Mouse (Mus musculus): ENCODE measurements around the gene Pik3r2. TPM values are rescaled to one million over a fixed set of nuclear protein-coding genes. Genes with fewer than 3 reads are reported as not detected.

The Pik3r2 gene
- polyA plus RNA-seq, 1 experiment from 2014 or later = 21.5 TPM

DNA sequence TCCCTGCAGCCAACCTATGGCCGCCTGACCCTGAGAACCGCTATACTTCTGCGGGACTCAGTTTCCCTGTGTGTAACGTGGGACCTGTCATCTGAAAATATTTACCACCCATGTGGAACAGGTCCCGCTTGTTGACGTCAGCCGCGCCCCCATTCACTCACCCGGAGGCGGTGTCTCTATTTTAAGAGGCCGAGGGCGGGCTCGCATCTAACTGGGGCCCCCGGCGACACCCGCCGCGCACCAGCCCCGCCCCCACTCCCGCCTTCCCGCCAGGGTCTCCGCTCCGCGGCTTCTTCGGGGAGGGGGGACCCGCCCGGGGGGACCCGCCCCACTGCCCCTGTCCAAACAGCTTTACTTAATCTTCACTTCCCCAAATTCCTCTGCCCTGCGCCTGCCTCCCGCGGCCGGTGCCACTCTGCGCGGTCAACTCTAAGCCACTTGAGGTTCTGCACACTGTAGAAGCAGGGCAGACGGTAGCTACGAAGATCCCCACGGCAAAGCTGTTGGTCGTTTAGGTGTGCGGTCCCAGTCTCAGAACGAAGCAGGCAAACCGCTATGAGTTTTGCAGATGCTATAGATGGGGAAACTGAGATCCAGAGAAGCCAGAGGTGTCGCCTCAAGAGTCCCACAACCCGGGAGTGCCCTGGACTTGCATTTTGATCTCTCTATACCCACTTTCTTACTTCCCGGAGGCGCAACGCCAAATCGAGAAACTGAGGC, 27.4 kb upstream of the Pik3r2 start:
- WGBS (ENCODE audit: insufficient replicate concordance) = 1% methylated on average over 47 of the region's 47 CpGs
- H3K27ac ChIP-seq (ENCODE audit: low read depth, low read length) = 0 out of 2 replicates have a peak overlapping the region, but pooled peaks have one; percentile 3
- peak overlapping the region; percentile 53 for H3K4me3 ChIP-seq (ENCODE audit: low read depth, low read length)
- H3K4me1 ChIP-seq (ENCODE audit: control insufficient read depth, insufficient read depth, low read length) = peaks cover 12% of the 10 kb centered on the region; the same call in 1 of the 2 replicates
- H3K36me3 ChIP-seq (ENCODE audit: control insufficient read depth, insufficient read depth, low read length) = no peaks in the 10 kb centered on the region
- peak; percentile 27; the same call in 1 of the 2 replicates for ATAC-seq (replicated peaks; ENCODE audit: insufficient number of reproducible peaks, low FRiP score, low TSS enrichment)
- no peaks in the 10 kb centered on the region for H3K9me3 ChIP-seq (replicated peaks; ENCODE audit: control insufficient read depth, low read length)
- peaks cover 65% of the 10 kb centered on the region for H3K27me3 ChIP-seq (ENCODE audit: control insufficient read depth, insufficient read depth, low read length)
- H3K9ac ChIP-seq (ENCODE audit: low read depth, low read length) = peak overlapping the region; percentile 49; the same call in 1 of the 2 replicates
- H3K4me2 ChIP-seq = peak overlapping the region; percentile 78

DNA sequence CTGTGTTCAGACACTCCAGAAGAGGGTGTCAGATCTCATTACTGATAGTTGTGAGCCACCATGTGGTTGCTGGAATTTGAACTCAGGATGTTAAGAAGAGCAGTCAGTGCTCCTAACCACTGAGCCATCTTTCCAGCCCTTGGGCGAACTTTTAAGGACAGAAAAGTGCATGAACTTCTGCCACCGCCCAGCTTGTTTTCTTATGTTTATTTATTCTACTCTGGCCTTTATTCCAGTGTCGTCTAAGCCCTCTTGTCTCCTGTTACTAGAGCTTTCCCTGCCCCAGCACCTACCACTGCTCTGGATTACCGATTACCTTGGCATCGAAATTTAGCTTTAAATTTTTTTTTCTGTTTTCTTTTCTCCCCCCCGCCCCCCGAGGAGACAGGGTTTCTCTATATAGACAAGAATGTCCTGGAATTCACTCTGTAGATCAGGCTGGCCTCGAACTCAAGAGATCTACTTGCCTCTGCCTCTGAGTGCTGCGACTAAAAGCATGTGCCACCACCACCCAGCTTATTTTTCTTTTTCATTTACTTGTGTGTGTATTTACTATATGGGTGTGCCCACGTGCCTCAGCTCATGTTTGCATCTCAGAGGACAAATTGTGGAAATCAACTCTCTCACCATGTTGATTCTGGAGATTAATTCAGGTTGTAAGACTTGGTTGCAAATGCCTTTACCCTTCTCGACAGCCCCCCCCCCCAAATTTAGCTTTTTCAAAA, 26.4 kb upstream of the Pik3r2 start:
- 58% methylated on average over 11 of the region's 11 CpGs for WGBS (ENCODE audit: insufficient replicate concordance)
- Histone ChIP-seq H3K36me3 (ENCODE audit: control insufficient read depth, insufficient read depth, low read length) (no peaks in the 10 kb centered on the region), H3K27ac (ENCODE audit: low read depth, low read length) (no peak overlapping the region), H3K4me2 (peak overlapping the region; percentile 78; the same call in 1 of the 2 replicates), H3K9ac (ENCODE audit: low read depth, low read length) (no peak overlapping the region), H3K9me3 (replicated peaks; ENCODE audit: control insufficient read depth, low read length) (no peaks in the 10 kb centered on the region), H3K4me1 (ENCODE audit: control insufficient read depth, insufficient read depth, low read length) (peaks cover 14% of the 10 kb centered on the region; the same call in 1 of the 2 replicates), H3K4me3 (ENCODE audit: low read depth, low read length) (no peak overlapping the region; the same call in 1 of the 2 replicates), H3K27me3 (ENCODE audit: control insufficient read depth, insufficient read depth, low read length) (peaks cover 72% of the 10 kb centered on the region)
- ATAC-seq (replicated peaks; ENCODE audit: insufficient number of reproducible peaks, low FRiP score, low TSS enrichment) = no peak

DNA sequence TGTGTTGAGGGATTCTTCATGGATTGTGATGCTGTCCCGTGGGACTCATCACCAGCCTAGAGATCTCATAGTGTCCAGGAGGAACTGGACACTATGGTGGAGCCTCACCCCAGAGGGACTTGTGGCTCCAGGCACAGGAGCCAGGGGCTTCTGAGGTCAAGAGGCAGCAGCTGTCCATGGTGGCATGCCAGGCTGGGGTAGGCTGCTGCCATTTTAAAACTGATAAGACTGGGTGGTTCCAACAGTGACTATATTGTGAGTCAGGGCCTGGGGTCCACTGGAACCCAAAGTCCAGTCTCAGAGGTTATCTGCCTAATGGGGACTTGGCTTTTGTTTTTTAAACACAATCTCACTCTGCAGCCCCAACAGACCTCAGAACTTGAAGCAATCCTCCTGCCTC, 25.3 kb upstream of the Pik3r2 start:
- H3K9ac ChIP-seq (ENCODE audit: low read depth, low read length) = no peak overlapping the region
- no peak overlapping the region for H3K27ac ChIP-seq (ENCODE audit: low read depth, low read length)
- H3K27me3 ChIP-seq (ENCODE audit: control insufficient read depth, insufficient read depth, low read length) = peaks cover 73% of the 10 kb centered on the region
- peaks cover 14% of the 10 kb centered on the region; the same call in 1 of the 2 replicates for H3K4me1 ChIP-seq (ENCODE audit: control insufficient read depth, insufficient read depth, low read length)
- no peaks in the 10 kb centered on the region for H3K36me3 ChIP-seq (ENCODE audit: control insufficient read depth, insufficient read depth, low read length)
- 68% methylated on average over 1 of the region's 1 CpGs for WGBS (ENCODE audit: insufficient replicate concordance)
- no peaks in the 10 kb centered on the region for H3K9me3 ChIP-seq (replicated peaks; ENCODE audit: control insufficient read depth, low read length)
- no peak for ATAC-seq (replicated peaks; ENCODE audit: insufficient number of reproducible peaks, low FRiP score, low TSS enrichment)
- no peak overlapping the region for H3K4me3 ChIP-seq (ENCODE audit: low read depth, low read length)
- H3K4me2 ChIP-seq = no peak overlapping the region

DNA sequence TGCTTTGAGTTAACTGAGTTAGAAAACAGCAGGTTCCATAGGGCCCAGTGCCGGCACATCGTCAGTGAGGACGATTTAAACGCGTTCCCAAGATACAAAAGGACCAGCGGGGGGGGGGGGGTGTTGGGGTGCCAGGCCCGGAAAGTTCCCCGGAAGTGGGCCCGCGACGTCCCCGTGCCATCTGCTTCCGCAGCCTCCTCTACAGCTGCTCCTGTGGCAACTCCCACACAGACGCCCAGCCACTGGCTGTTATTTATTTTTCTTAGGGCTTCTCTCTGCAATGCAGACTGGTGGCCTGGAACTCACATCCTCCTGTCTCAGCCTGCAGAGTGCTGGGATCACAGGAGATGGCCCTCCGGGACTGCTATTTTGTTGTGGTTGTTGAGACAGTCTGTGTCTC, 24.6 kb upstream of the Pik3r2 start:
- H3K36me3 ChIP-seq (ENCODE audit: control insufficient read depth, insufficient read depth, low read length) = no peaks in the 10 kb centered on the region
- H3K4me3 ChIP-seq (ENCODE audit: low read depth, low read length) = no peak overlapping the region
- no peaks in the 10 kb centered on the region for H3K9me3 ChIP-seq (replicated peaks; ENCODE audit: control insufficient read depth, low read length)
- peaks cover 14% of the 10 kb centered on the region; the same call in 1 of the 2 replicates for H3K4me1 ChIP-seq (ENCODE audit: control insufficient read depth, insufficient read depth, low read length)
- H3K27ac ChIP-seq (ENCODE audit: low read depth, low read length) = no peak overlapping the region
- no peak overlapping the region for H3K9ac ChIP-seq (ENCODE audit: low read depth, low read length)
- no peak for ATAC-seq (replicated peaks; ENCODE audit: insufficient number of reproducible peaks, low FRiP score, low TSS enrichment)
- no peak overlapping the region for H3K4me2 ChIP-seq
- 20% methylated on average over 15 of the region's 15 CpGs for WGBS (ENCODE audit: insufficient replicate concordance)
- H3K27me3 ChIP-seq (ENCODE audit: control insufficient read depth, insufficient read depth, low read length) = peaks cover 74% of the 10 kb centered on the region

DNA sequence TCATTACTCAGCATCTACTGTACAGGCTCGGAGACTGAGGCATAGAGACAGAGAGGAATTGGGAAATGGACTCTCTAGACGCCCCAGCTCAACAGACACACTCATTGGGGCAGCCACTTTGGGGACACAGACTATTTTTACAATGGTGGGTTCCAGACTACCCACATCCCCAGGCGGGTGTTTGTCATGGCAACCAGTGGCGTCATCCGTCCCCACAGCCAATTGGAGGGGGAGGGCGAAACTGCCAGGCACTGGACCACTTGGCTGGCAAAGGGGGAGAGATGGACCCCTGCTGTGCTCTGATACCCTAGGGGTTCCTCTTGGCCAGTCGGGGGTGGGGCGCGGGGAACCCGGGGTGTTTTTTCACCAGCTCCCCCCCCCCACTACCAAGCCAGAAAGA, 24.1 kb upstream of the Pik3r2 start:
- H3K27me3 ChIP-seq (ENCODE audit: control insufficient read depth, insufficient read depth, low read length) = peaks cover 76% of the 10 kb centered on the region
- H3K36me3 ChIP-seq (ENCODE audit: control insufficient read depth, insufficient read depth, low read length) = no peaks in the 10 kb centered on the region
- peaks cover 14% of the 10 kb centered on the region; the same call in 1 of the 2 replicates for H3K4me1 ChIP-seq (ENCODE audit: control insufficient read depth, insufficient read depth, low read length)
- no peak overlapping the region for H3K9ac ChIP-seq (ENCODE audit: low read depth, low read length)
- no peak overlapping the region for H3K27ac ChIP-seq (ENCODE audit: low read depth, low read length)
- WGBS (ENCODE audit: insufficient replicate concordance) = 43% methylated on average over 10 of the region's 10 CpGs
- no peak overlapping the region for H3K4me3 ChIP-seq (ENCODE audit: low read depth, low read length)
- ATAC-seq (replicated peaks; ENCODE audit: insufficient number of reproducible peaks, low FRiP score, low TSS enrichment) = no peak
- H3K9me3 ChIP-seq (replicated peaks; ENCODE audit: control insufficient read depth, low read length) = no peaks in the 10 kb centered on the region
- no peak overlapping the region for H3K4me2 ChIP-seq

DNA sequence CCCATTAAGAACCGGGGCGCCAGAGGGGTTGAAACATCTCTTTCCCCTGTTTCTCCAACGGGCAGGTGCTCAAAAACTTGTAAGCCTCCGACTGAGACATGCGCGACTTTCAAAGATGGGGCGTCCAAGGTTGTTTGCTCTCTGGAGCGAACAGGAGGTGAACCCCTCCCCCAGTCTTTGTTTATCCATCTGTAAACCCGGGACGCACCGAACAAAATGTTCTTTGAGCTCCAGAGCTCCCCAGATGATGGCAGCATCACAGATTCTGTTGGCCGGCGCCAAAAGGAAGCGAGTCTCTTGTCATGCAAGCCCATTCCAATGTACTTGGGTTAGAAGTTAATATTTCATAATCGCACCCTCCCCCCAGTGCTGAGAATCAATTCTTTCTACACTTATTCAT, 21.8 kb upstream of the Pik3r2 start:
- Histone ChIP-seq H3K4me3 (ENCODE audit: low read depth, low read length) (peak overlapping the region; percentile 54), H3K36me3 (ENCODE audit: control insufficient read depth, insufficient read depth, low read length) (no peaks in the 10 kb centered on the region), H3K4me1 (ENCODE audit: control insufficient read depth, insufficient read depth, low read length) (0 out of 2 replicates have a peak, but pooled peaks cover 2% of the 10 kb centered on the region), H3K27me3 (ENCODE audit: control insufficient read depth, insufficient read depth, low read length) (peaks cover 77% of the 10 kb centered on the region), H3K4me2 (peak overlapping the region; percentile 90), H3K9me3 (replicated peaks; ENCODE audit: control insufficient read depth, low read length) (no peaks in the 10 kb centered on the region), H3K27ac (ENCODE audit: low read depth, low read length) (no peak overlapping the region), H3K9ac (ENCODE audit: low read depth, low read length) (0 out of 2 replicates have a peak overlapping the region, but pooled peaks have one; percentile 71)
- ATAC-seq (replicated peaks; ENCODE audit: insufficient number of reproducible peaks, low FRiP score, low TSS enrichment) = no peak
- 16% methylated on average over 15 of the region's 15 CpGs for WGBS (ENCODE audit: insufficient replicate concordance)

DNA sequence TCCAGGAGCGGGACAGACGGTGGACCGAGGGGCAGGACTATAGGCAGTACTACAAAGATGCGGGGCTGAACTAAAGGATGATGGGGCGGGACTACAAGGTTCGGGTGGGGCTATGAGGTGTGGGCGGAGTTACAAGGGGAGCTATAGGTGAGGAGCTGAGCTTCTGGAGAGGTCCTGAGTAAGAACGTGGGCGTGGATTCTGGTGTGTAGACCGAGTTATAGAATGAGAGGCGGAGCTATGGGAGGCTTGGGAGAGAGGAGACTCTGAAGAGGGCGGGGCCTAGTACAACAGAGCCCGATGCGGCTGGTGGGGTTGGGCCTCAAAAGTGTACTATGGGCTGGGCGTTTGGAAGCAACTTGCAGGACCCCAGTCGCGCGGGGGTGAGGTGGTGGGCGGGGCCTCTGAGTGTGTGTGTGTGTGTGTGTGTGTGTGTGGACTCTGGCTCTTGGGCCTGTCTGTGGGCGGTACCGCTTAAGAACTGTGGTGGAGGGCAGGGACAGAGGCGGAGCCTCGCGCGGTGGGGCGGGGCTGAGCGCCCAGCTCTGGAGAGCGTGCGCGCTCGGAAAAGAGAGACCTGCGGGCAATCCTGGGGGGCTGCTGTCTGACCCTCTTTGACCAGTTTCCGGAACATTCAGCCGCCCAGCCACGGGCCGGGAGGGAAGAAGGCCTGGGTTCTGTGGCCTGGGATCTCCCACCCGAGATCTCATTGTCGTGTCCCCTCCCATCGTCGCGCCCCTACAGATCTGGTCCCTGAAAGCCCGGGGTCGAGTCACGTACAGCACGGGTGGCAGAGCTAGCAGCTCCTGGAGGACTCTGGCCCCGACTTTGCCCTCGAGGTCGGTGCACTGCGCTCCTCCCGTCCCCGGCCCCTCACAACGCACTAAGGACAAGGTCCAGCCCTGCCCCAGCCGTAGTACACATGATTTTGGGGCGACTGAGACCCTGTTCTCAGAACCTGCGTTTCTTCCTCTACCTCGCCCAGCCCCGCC, 20.9 kb upstream of the Pik3r2 start:
- Histone ChIP-seq H3K27me3 (ENCODE audit: control insufficient read depth, insufficient read depth, low read length) (peaks cover 69% of the 10 kb centered on the region), H3K4me3 (ENCODE audit: low read depth, low read length) (peak overlapping the region; percentile 54), H3K9ac (ENCODE audit: low read depth, low read length) (peak overlapping the region; percentile 71), H3K9me3 (replicated peaks; ENCODE audit: control insufficient read depth, low read length) (no peaks in the 10 kb centered on the region), H3K4me1 (ENCODE audit: control insufficient read depth, insufficient read depth, low read length) (peaks cover 8% of the 10 kb centered on the region; the same call in 1 of the 2 replicates), H3K27ac (ENCODE audit: low read depth, low read length) (no peak overlapping the region), H3K4me2 (peak overlapping the region; percentile 90), H3K36me3 (ENCODE audit: control insufficient read depth, insufficient read depth, low read length) (no peaks in the 10 kb centered on the region)
- ATAC-seq (replicated peaks; ENCODE audit: insufficient number of reproducible peaks, low FRiP score, low TSS enrichment) = peak; percentile 83
- WGBS (ENCODE audit: insufficient replicate concordance) = under 1% methylated on average over 53 of the region's 57 CpGs
